Mouse (Mus musculus) liver, embryonic 14.5 days (tissue): ENCODE results near the gene Idh2.

Source experiments
- CTCF ChIP-seq: IDR thresholded peaks from 2 replicates; pipeline ENCODE4 v1.5.1; 2016; ENCODE audit warnings: antibody characterized with exemption, low read depth, control low read depth
- EP300 ChIP-seq: IDR thresholded peaks from 2 replicates; pipeline ENCODE4 v1.6.1; 2016; ENCODE audit warnings: antibody characterized with exemption, low read depth

GRCm38 (mm10) chr7:80057002-80057691, 58.0 kb downstream of the Idh2 start:
- no peak for TF ChIP-seq CTCF
- no peak for TF ChIP-seq EP300
